Mouse (Mus musculus) kidney, adult 2 months (tissue): ENCODE measurements at regions not wholly inside any gene's neighbourhood (a gene's known extent, or its start where the extent isn't known, plus 50 kb on each side); places are given as distances from the start of the nearest gene placed in this dataset.

Experiments used
- CTCF ChIP-seq: fragments of 200-500 bp; conservative IDR thresholded peaks from 2 replicates; pipeline ENCODE4 v1.5.1; 2011; ENCODE audit warnings: low read depth, mild to moderate bottlenecking, control low read depth, low read length, moderate library complexity, mixed read lengths; ENCODE audit not compliant: insufficient read depth, insufficient read length
- POLR2A ChIP-seq: fragments of 200-500 bp; IDR thresholded peaks from one replicate; pipeline ENCODE4 v1.6.1; 2011; ENCODE audit warnings: low read depth, low read length, control low read depth

DNA sequence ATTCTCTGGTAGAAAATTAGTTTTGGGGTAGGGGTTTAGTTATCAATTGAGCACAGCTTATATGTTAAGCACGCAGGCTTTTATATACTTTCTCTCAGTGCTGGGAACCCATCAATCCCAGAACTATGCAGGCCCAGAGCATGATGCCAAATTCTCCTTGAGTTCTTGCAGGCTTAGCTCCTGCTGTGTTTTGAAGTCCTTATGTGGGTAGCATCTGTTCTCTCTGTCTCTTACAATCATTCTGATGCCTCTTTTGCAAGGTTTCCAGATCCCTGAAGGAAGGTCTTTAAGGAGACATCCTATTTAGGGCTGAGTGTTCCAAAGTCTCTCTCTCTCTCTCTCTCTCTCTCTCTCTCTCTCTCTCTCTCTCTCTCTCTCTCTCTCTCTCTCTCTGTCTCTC, 504.8 kb upstream of the Pcdh20 start:
- TF ChIP-seq CTCF (no peak), POLR2A (no peak)
